Mouse (Mus musculus) liver, embryonic 13.5 days (tissue): ENCODE data around the gene Olfr1350. TPM values are rescaled to one million over a fixed set of nuclear protein-coding genes. Genes with fewer than 3 reads are reported as not detected.
"Not testable (repeated sequence)": the region's sequence is repeated elsewhere in the genome, so short reads cannot be mapped to it uniquely, and the experiment has no call there.

ENCODE experiments used
- ATAC-seq: fragments of 200-750 bp; cut with Nextera tagmentation; 2 replicates; pipeline ENCODE4 v1.8.0; 2017; ENCODE audit warnings: low read depth, mild to moderate bottlenecking, moderate number of reproducible peaks, moderate library complexity
- DNase-seq: peaks from one replicate; pipeline ENCODE4 v3.0.0; 2022
- H3K27ac ChIP-seq: fragments of 300-500 bp; sonication (generic); 2 replicates; pipeline ENCODE4 v1.5.1; 2015; ENCODE audit warnings: moderate library complexity, mild to moderate bottlenecking, inconsistent platforms
- H3K27me3 ChIP-seq: fragments of 300-500 bp; sonication (generic); 2 replicates; pipeline ENCODE4 v1.6.1; 2015; ENCODE audit warnings: mild to moderate bottlenecking, inconsistent platforms
- H3K36me3 ChIP-seq: fragments of 300-500 bp; sonication (generic); 2 replicates; pipeline ENCODE4 v1.6.1; 2015; ENCODE audit warnings: mild to moderate bottlenecking, inconsistent platforms
- H3K4me1 ChIP-seq: fragments of 300-500 bp; sonication (generic); replicated peaks from 2 replicates; pipeline ENCODE4 v1.6.1; 2015; ENCODE audit warnings: inconsistent platforms
- H3K4me2 ChIP-seq: fragments of 300-500 bp; sonication (generic); 2 replicates; pipeline ENCODE4 v1.6.1; 2015; ENCODE audit warnings: inconsistent platforms, mild to moderate bottlenecking, moderate library complexity
- H3K4me3 ChIP-seq: fragments of 300-500 bp; sonication (generic); replicated peaks from 2 replicates; pipeline ENCODE4 v1.5.1; 2015; ENCODE audit warnings: mild to moderate bottlenecking, inconsistent platforms
- H3K9ac ChIP-seq: fragments of 300-500 bp; sonication (generic); 2 replicates; pipeline ENCODE4 v1.6.1; 2015; ENCODE audit warnings: mild to moderate bottlenecking, inconsistent platforms
- H3K9me3 ChIP-seq: fragments of 300-500 bp; sonication (generic); replicated peaks from 2 replicates; pipeline ENCODE4 v1.6.1; 2016; ENCODE audit warnings: inconsistent platforms
- WGBS: fragments of 180-500 bp; shearing (Covaris S2); methylation state at CpG from one replicate; pipeline ENCODE4 v1.1.7; 2015; ENCODE audit not compliant: insufficient replicate concordance; 5-methylcytosine and 5-hydroxymethylcytosine counted together
- polyA plus RNA-seq: library from polyadenylated mRNA; unstranded; fragments of >200 nt; fragmentation: Nextera tagmentation; extraction: Ambion mirVana; gene quantifications from 2 replicates; pipeline ENCODE4 v1.2.1, GENCODE M21; 2015

The Olfr1350 gene
- not detected in 2 replicates for polyA plus RNA-seq

- Histone ChIP-seq H3K27me3 (no peaks in the 10 kb centered on the region), H3K9me3 (no peaks in the 10 kb centered on the region; the same call in 1 of the 2 replicates), H3K4me1 (no peaks in the 10 kb centered on the region), H3K27ac (no peak within 1 kb of the TSS), H3K36me3 (no peaks in the 10 kb centered on the region), H3K9ac (no peak within 1 kb of the TSS), H3K4me3 (no peak within 1 kb of the TSS), H3K4me2 (no peak within 1 kb of the TSS)
- ATAC-seq = no peak
- no peak for DNase-seq
Measured at GRCm38 (mm10) chr7:6564541-6564940, at the start of gene Olfr1350. Olfr1350 (plus strand) TSS chr7:6564841.

- no peaks in the 10 kb centered on the region for H3K4me1 ChIP-seq
- 0 out of 2 replicates have a peak, but pooled peaks cover 3% of the 10 kb centered on the region for H3K9me3 ChIP-seq
- ATAC-seq (no peak), DNase-seq (no peak)
- no peak overlapping the region for H3K4me2 ChIP-seq
- H3K36me3 ChIP-seq = no peaks in the 10 kb centered on the region
- no peaks in the 10 kb centered on the region for H3K27me3 ChIP-seq
- no peak overlapping the region for H3K27ac ChIP-seq
- 19% methylated on average over 1 of the region's 1 CpGs for WGBS
- H3K4me3 ChIP-seq = no peak overlapping the region
- H3K9ac ChIP-seq = no peak overlapping the region
Measured at GRCm38 (mm10) chr7:6521666-6522065, 43.0 kb upstream of the Olfr1350 start.

GRCm38 (mm10) chr7:6522850-6523249, 41.8 kb upstream of the Olfr1350 start, which contains the start of gene Olfr1349:
Olfr1349 (minus strand) TSS chr7:6522950.
- no peaks in the 10 kb centered on the region for H3K27me3 ChIP-seq
- 63% methylated on average over 5 of the region's 5 CpGs for WGBS
- no peaks in the 10 kb centered on the region for H3K4me1 ChIP-seq
- peaks cover 4% of the 10 kb centered on the region; the same call in 1 of the 2 replicates for H3K9me3 ChIP-seq
- H3K36me3 ChIP-seq = no peaks in the 10 kb centered on the region
- no peak within 1 kb of the TSS for H3K4me3 ChIP-seq
- no peak within 1 kb of the TSS for H3K4me2 ChIP-seq
- ATAC-seq (no peak), DNase-seq (no peak)
- H3K27ac ChIP-seq = no peak within 1 kb of the TSS
- H3K9ac ChIP-seq = no peak within 1 kb of the TSS

- H3K4me3 ChIP-seq = no peak overlapping the region
- peaks cover 9% of the 10 kb centered on the region; the same call in 1 of the 2 replicates for H3K9me3 ChIP-seq
- no peaks in the 10 kb centered on the region for H3K36me3 ChIP-seq
- H3K4me1 ChIP-seq = no peaks in the 10 kb centered on the region
- no peak overlapping the region for H3K27ac ChIP-seq
- no peak for ATAC-seq
- no peak overlapping the region for H3K4me2 ChIP-seq
- H3K27me3 ChIP-seq = no peaks in the 10 kb centered on the region
- 39% methylated on average over 3 of the region's 3 CpGs for WGBS
- H3K9ac ChIP-seq = no peak overlapping the region
- DNase-seq = no peak
Measured at GRCm38 (mm10) chr7:6525001-6525400, 39.6 kb upstream of the Olfr1350 start.

- H3K9me3 ChIP-seq = peaks cover 9% of the 10 kb centered on the region; the same call in 1 of the 2 replicates
- no peaks in the 10 kb centered on the region for H3K4me1 ChIP-seq
- WGBS = 53% methylated on average over 5 of the region's 5 CpGs
- H3K36me3 ChIP-seq = no peaks in the 10 kb centered on the region
- H3K4me2 ChIP-seq = no peak overlapping the region
- no peak overlapping the region for H3K9ac ChIP-seq
- ATAC-seq = no peak
- no peak for DNase-seq
- no peaks in the 10 kb centered on the region for H3K27me3 ChIP-seq
- no peak overlapping the region for H3K27ac ChIP-seq
- H3K4me3 ChIP-seq = no peak overlapping the region
Measured at GRCm38 (mm10) chr7:6526141-6526540, 38.5 kb upstream of the Olfr1350 start.

GRCm38 (mm10) chr7:6586096-6586759, 21.6 kb downstream of the Olfr1350 start:
- H3K27ac ChIP-seq = no peak overlapping the region
- no peak overlapping the region for H3K4me3 ChIP-seq
- no peak overlapping the region for H3K9ac ChIP-seq
- no peak overlapping the region for H3K4me2 ChIP-seq
- H3K36me3 ChIP-seq = no peaks in the 10 kb centered on the region
- no peak for DNase-seq
- peaks cover 3% of the 10 kb centered on the region; the same call in 1 of the 2 replicates for H3K9me3 ChIP-seq
- no peaks in the 10 kb centered on the region for H3K4me1 ChIP-seq
- no peak for ATAC-seq
- 32% methylated on average over 8 of the region's 8 CpGs for WGBS
- H3K27me3 ChIP-seq = no peaks in the 10 kb centered on the region

GRCm38 (mm10) chr7:6588766-6589165, 24.1 kb downstream of the Olfr1350 start:
- not testable (repeated sequence) for H3K9me3 ChIP-seq, H3K27ac ChIP-seq, DNase-seq, H3K4me2 ChIP-seq, H3K4me3 ChIP-seq, H3K4me1 ChIP-seq, H3K36me3 ChIP-seq, H3K9ac ChIP-seq, ATAC-seq, H3K27me3 ChIP-seq
- WGBS = 65% methylated on average over 13 of the region's 13 CpGs

GRCm38 (mm10) chr7:6603331-6603730, 38.7 kb downstream of the Olfr1350 start:
- Histone ChIP-seq H3K27me3 (no peaks in the 10 kb centered on the region), H3K4me1 (no peaks in the 10 kb centered on the region), H3K9ac (no peak overlapping the region), H3K36me3 (no peaks in the 10 kb centered on the region), H3K27ac (no peak overlapping the region), H3K4me3 (no peak overlapping the region), H3K9me3 (peaks cover 11% of the 10 kb centered on the region; the same call in 1 of the 2 replicates), H3K4me2 (no peak overlapping the region)
- DNase-seq (no peak), ATAC-seq (no peak)
- 64% methylated on average over 9 of the region's 9 CpGs for WGBS

Other genes starting within 250 kb of the Olfr1350 start
- gene Zfp583, start 233.6 kb upstream of the Olfr1350 start, polyA plus RNA-seq = 1.1 and 1.3 TPM in 2 replicates
- gene Gm3854, start 221.1 kb upstream of the Olfr1350 start, polyA plus RNA-seq = 0.32 and 0.39 TPM in 2 replicates
- 0.88 and 0.97 TPM in 2 replicates for gene Zfp78, start 201.6 kb upstream of the Olfr1350 start, polyA plus RNA-seq
- gene Zfp28, start 181.5 kb upstream of the Olfr1350 start, polyA plus RNA-seq = 1.3 and 1.6 TPM in 2 replicates
- gene Smim17, start 166.1 kb upstream of the Olfr1350 start, polyA plus RNA-seq = not detected in 2 replicates
- not detected in 2 replicates for gene Gm20715, start 154.6 kb upstream of the Olfr1350 start, polyA plus RNA-seq
- gene Olfr1344, start 126.2 kb upstream of the Olfr1350 start, polyA plus RNA-seq = not detected in 2 replicates
- gene Olfr1336, start 108.7 kb upstream of the Olfr1350 start, polyA plus RNA-seq = not detected in 2 replicates
- not detected in 2 replicates for gene Olfr1346, start 97.7 kb upstream of the Olfr1350 start, polyA plus RNA-seq
- not detected in 2 replicates for gene Olfr5, start 77.9 kb upstream of the Olfr1350 start, polyA plus RNA-seq
- gene Olfr1347, start 65.1 kb upstream of the Olfr1350 start, polyA plus RNA-seq = not detected in 2 replicates
- gene Olfr1348, start 56.1 kb upstream of the Olfr1350 start, polyA plus RNA-seq = not detected in 2 replicates
- not detected in 2 replicates for gene Olfr1349, start 41.9 kb upstream of the Olfr1350 start, polyA plus RNA-seq
- 0.99 and 1.0 TPM in 2 replicates for gene Zim1, start 131.6 kb downstream of the Olfr1350 start, polyA plus RNA-seq
- 30.9 and 42.8 TPM in 2 replicates for gene Peg3, start 165.6 kb downstream of the Olfr1350 start, polyA plus RNA-seq
- gene Usp29, start 165.7 kb downstream of the Olfr1350 start, polyA plus RNA-seq = 1.4 and 1.9 TPM in 2 replicates